Mouse (Mus musculus) intestine, postnatal 0 days (tissue): Measurements from ENCODE around the gene Ass1. TPM values are rescaled to one million over a fixed set of nuclear protein-coding genes. Genes with fewer than 3 reads are reported as not detected.
"Not testable (repeated sequence)": the region's sequence is repeated elsewhere in the genome, so short reads cannot be mapped to it uniquely, and the experiment has no call there.

Experiments used
- ATAC-seq: fragments of 200-750 bp; cut with Nextera tagmentation; 2 replicates; pipeline ENCODE4 v1.8.0; 2017; ENCODE audit warnings: mild to moderate bottlenecking, moderate TSS enrichment, moderate library complexity
- H3K27ac ChIP-seq: fragments of 300-500 bp; sonication (generic); 2 replicates; pipeline ENCODE4 v1.5.1; 2014; ENCODE audit warnings: mild to moderate bottlenecking, low read depth, low read length, moderate library complexity
- H3K27me3 ChIP-seq: fragments of 300-500 bp; sonication (generic); replicated peaks from 2 replicates; pipeline ENCODE4 v1.6.1; 2014; ENCODE audit warnings: low read length, mixed read lengths; ENCODE audit not compliant: control insufficient read depth, insufficient read depth
- H3K36me3 ChIP-seq: fragments of 300-500 bp; sonication (generic); 2 replicates; pipeline ENCODE4 v1.6.1; 2014; ENCODE audit warnings: mild to moderate bottlenecking, moderate library complexity; ENCODE audit not compliant: control insufficient read depth, insufficient read depth
- H3K4me1 ChIP-seq: fragments of 300-500 bp; sonication (generic); replicated peaks from 2 replicates; pipeline ENCODE4 v1.6.1; 2014; ENCODE audit warnings: antibody characterized with exemption, low read length, mixed read lengths; ENCODE audit not compliant: control insufficient read depth, insufficient read depth
- H3K4me2 ChIP-seq: fragments of 300-500 bp; sonication (generic); replicated peaks from 2 replicates; pipeline ENCODE4 v1.6.1; 2014; ENCODE audit warnings: low read depth, mild to moderate bottlenecking, moderate library complexity
- H3K4me3 ChIP-seq: fragments of 300-500 bp; sonication (generic); 2 replicates; pipeline ENCODE4 v1.5.1; 2014; ENCODE audit warnings: low read depth, low read length
- H3K9ac ChIP-seq: fragments of 300-500 bp; sonication (generic); 2 replicates; pipeline ENCODE4 v1.6.1; 2014; ENCODE audit warnings: mild to moderate bottlenecking, low read depth, low read length
- H3K9me3 ChIP-seq: fragments of 300-500 bp; sonication (generic); 2 replicates; pipeline ENCODE4 v1.6.1; 2016; ENCODE audit warnings: mixed run types; ENCODE audit not compliant: control insufficient read depth
- CTCF ChIP-seq: sonication (generic); IDR thresholded peaks from 2 replicates; pipeline ENCODE4 v1.5.1; 2016; ENCODE audit warnings: low read depth, mild to moderate bottlenecking, control low read depth, antibody characterized with exemption, moderate library complexity
- WGBS: fragments of 180-500 bp; shearing (Covaris S2); extraction: QIAGEN DNeasy Blood & Tissue Kit; methylation state at CpG from one replicate; pipeline ENCODE4 v1.1.7; 2014; 5-methylcytosine and 5-hydroxymethylcytosine counted together
- polyA plus RNA-seq: library from polyadenylated mRNA; unstranded; fragments of >200 nt; fragmentation: Nextera tagmentation; extraction: Ambion mirVana; gene quantifications from 2 replicates; pipeline ENCODE4 v1.2.1, GENCODE M21; 2015

Gene Ass1
- polyA plus RNA-seq, 1 experiment from 2014 or later: 492 TPM

- no peak for TF ChIP-seq CTCF
- Histone ChIP-seq H3K27ac (no peak overlapping the region), H3K4me3 (no peak overlapping the region), H3K9me3 (no peaks in the 10 kb centered on the region), H3K9ac (no peak overlapping the region), H3K4me1 (no peaks in the 10 kb centered on the region), H3K4me2 (no peak overlapping the region), H3K27me3 (no peaks in the 10 kb centered on the region), H3K36me3 (no peaks in the 10 kb centered on the region)
- WGBS: 49% methylated on average over 5 of the region's 5 CpGs
- ATAC-seq: no peak
Measured at GRCm38 (mm10) chr2:31530201-31530600, 60.2 kb downstream of the Ass1 start.

GRCm38 (mm10) chr2:31537054-31537453, 67.0 kb downstream of the Ass1 start:
- H3K36me3 ChIP-seq: no peaks in the 10 kb centered on the region
- H3K4me3 ChIP-seq: no peak overlapping the region
- H3K4me2 ChIP-seq: no peak overlapping the region
- TF ChIP-seq CTCF: no peak
- H3K4me1 ChIP-seq: no peaks in the 10 kb centered on the region
- H3K27me3 ChIP-seq: no peaks in the 10 kb centered on the region
- 47% methylated on average over 5 of the region's 5 CpGs for WGBS
- no peaks in the 10 kb centered on the region for H3K9me3 ChIP-seq
- ATAC-seq: peak; percentile 22
- no peak overlapping the region for H3K27ac ChIP-seq
- no peak overlapping the region for H3K9ac ChIP-seq

- Histone ChIP-seq H3K27ac (no peak overlapping the region), H3K9ac (no peak overlapping the region), H3K4me1 (no peaks in the 10 kb centered on the region), H3K4me3 (no peak overlapping the region), H3K9me3 (no peaks in the 10 kb centered on the region), H3K4me2 (no peak overlapping the region), H3K36me3 (no peaks in the 10 kb centered on the region), H3K27me3 (no peaks in the 10 kb centered on the region)
- 57% methylated on average over 5 of the region's 5 CpGs for WGBS
- no peak for TF ChIP-seq CTCF
- ATAC-seq: no peak
Measured at GRCm38 (mm10) chr2:31538745-31539144, 68.7 kb downstream of the Ass1 start.

GRCm38 (mm10) chr2:31541581-31541980, 71.6 kb downstream of the Ass1 start:
- no peaks in the 10 kb centered on the region for H3K9me3 ChIP-seq
- H3K9ac ChIP-seq: no peak overlapping the region
- no peaks in the 10 kb centered on the region for H3K4me1 ChIP-seq
- no peaks in the 10 kb centered on the region for H3K36me3 ChIP-seq
- ATAC-seq: peak; percentile 93
- H3K27me3 ChIP-seq: no peaks in the 10 kb centered on the region
- no peak overlapping the region for H3K4me3 ChIP-seq
- no peak for TF ChIP-seq CTCF
- no peak overlapping the region for H3K4me2 ChIP-seq
- no peak overlapping the region for H3K27ac ChIP-seq
- WGBS: 63% methylated on average over 5 of the region's 5 CpGs

GRCm38 (mm10) chr2:31547726-31548125, 77.7 kb downstream of the Ass1 start:
- Histone ChIP-seq H3K4me2 (no peak overlapping the region), H3K4me1 (no peaks in the 10 kb centered on the region), H3K9me3 (no peaks in the 10 kb centered on the region), H3K9ac (no peak overlapping the region), H3K36me3 (no peaks in the 10 kb centered on the region), H3K27ac (no peak overlapping the region), H3K27me3 (no peaks in the 10 kb centered on the region), H3K4me3 (no peak overlapping the region)
- ATAC-seq: no peak
- WGBS: 72% methylated on average over 11 of the region's 11 CpGs
- TF ChIP-seq CTCF: no peak

- no peak for ATAC-seq
- no peaks in the 10 kb centered on the region for H3K9me3 ChIP-seq
- H3K4me2 ChIP-seq: no peak overlapping the region
- WGBS: 72% methylated on average over 3 of the region's 3 CpGs
- H3K27me3 ChIP-seq: no peaks in the 10 kb centered on the region
- TF ChIP-seq CTCF: no peak
- no peak overlapping the region for H3K9ac ChIP-seq
- H3K4me3 ChIP-seq: no peak overlapping the region
- no peaks in the 10 kb centered on the region for H3K36me3 ChIP-seq
- no peaks in the 10 kb centered on the region for H3K4me1 ChIP-seq
- H3K27ac ChIP-seq: no peak overlapping the region
Measured at GRCm38 (mm10) chr2:31550503-31550902, 80.5 kb downstream of the Ass1 start.

- not testable (repeated sequence) for H3K36me3 ChIP-seq, H3K27ac ChIP-seq, H3K27me3 ChIP-seq, ATAC-seq, H3K4me1 ChIP-seq, H3K4me2 ChIP-seq, H3K9ac ChIP-seq, H3K9me3 ChIP-seq, H3K4me3 ChIP-seq
- 79% methylated on average over 1 of the region's 3 CpGs for WGBS
Measured at GRCm38 (mm10) chr2:31551351-31551750, 81.3 kb downstream of the Ass1 start.
